Mouse (Mus musculus) MN1 (cell line): Measurements from ENCODE around the gene Ccnf.

Experiments used
- DNase-seq: peaks from one replicate; pipeline ENCODE4 v3.0.0-alpha.2; 2016; ENCODE audit warnings: low spot score

The Ccnf gene

GRCm38 (mm10) chr17:24203611-24204534 lies 47.4 kb downstream of the Ccnf start:
- no peak for DNase-seq

- no peak for DNase-seq
These were observed 48.2 kb downstream of the Ccnf start for GRCm38 (mm10) chr17:24203068-24203467.

- no peak for DNase-seq
These were observed 50.2 kb downstream of the Ccnf start for GRCm38 (mm10) chr17:24201092-24201491.

GRCm38 (mm10) chr17:24199741-24200140 lies 51.5 kb downstream of the Ccnf start:
- no peak for DNase-seq

- DNase-seq, result no peak
These were observed 52.0 kb downstream of the Ccnf start for GRCm38 (mm10) chr17:24199252-24199651.

- no peak for DNase-seq
These were observed 54.1 kb downstream of the Ccnf start for GRCm38 (mm10) chr17:24197032-24197824.

- DNase-seq, result no peak
These were observed 55.9 kb downstream of the Ccnf start for GRCm38 (mm10) chr17:24195349-24195748.

- DNase-seq, result no peak
These were observed 57.5 kb downstream of the Ccnf start for GRCm38 (mm10) chr17:24193769-24194168.

- no peak for DNase-seq
These were observed 58.0 kb downstream of the Ccnf start for GRCm38 (mm10) chr17:24193268-24193667.

GRCm38 (mm10) chr17:24192848-24193247 lies 58.4 kb downstream of the Ccnf start:
- no peak for DNase-seq

- DNase-seq, result no peak
These were observed 59.8 kb downstream of the Ccnf start for GRCm38 (mm10) chr17:24191481-24191880.

GRCm38 (mm10) chr17:24190934-24191333 lies 60.4 kb downstream of the Ccnf start:
- DNase-seq, result no peak

- DNase-seq, result no peak
These were observed 77.0 kb downstream of the Ccnf start for GRCm38 (mm10) chr17:24174259-24174658.

- DNase-seq, result peak; percentile 83
These were observed 77.9 kb downstream of the Ccnf start for GRCm38 (mm10) chr17:24173423-24173822.
